Mouse (Mus musculus) embryonic stem cell, embryonic (primary cell): ENCODE measurements at regions not wholly inside any gene's neighbourhood (a gene's known extent, or its start where the extent isn't known, plus 50 kb on each side); places are given as distances from the start of the nearest gene placed in this dataset.

ENCODE experiments used
- CTCF ChIA-PET, 4 experiments: fragments of 300-600 bp in 2 of 4; fragments of 350-600 bp in 2 of 4; sonication (Branson Sonifier 250); formaldehyde crosslinking; loops; one replicate each; lab custom pipeline; 2022; ENCODE audit warnings: inconsistent platforms in 2 of 4; lab: Charles Lee
- POLR2A ChIA-PET, 4 experiments: fragments of 300-600 bp in 2 of 4; fragments of 350-600 bp in 2 of 4; sonication (Branson Sonifier 250); formaldehyde crosslinking; loops; one replicate each; lab custom pipeline; 2022; ENCODE audit warnings: antibody characterized with exemption in 4 of 4, inconsistent platforms in 1 of 4; lab: Charles Lee

DNA sequence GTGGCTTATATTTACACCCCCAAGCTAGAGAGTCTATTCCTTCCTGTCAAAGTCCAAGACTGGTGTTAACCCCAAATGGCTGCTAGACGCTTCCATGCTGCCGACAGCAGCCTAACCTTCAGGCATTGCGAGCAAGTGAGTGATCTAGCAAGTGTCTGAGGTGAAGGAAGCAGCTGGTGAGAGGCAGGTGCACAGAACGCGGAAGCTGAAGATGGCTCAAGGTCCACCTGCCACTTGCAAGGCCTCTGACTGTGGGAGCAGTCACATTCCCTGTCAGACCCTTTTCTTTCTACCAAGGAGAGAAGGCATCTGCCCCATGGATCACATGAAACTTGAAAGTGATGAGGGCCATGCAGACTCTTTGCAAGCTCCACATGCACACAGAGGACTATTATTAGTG, 193.1 kb upstream of the Lpp start:
- ChIA-PET POLR2A (no interaction called here), CTCF (interaction anchor here in 1 of 4 experiments (0.5 kb wide), 1 partner anchor 217 kb away, joined by 3 read pairs; no protein-coding TSS in a partner anchor)

DNA sequence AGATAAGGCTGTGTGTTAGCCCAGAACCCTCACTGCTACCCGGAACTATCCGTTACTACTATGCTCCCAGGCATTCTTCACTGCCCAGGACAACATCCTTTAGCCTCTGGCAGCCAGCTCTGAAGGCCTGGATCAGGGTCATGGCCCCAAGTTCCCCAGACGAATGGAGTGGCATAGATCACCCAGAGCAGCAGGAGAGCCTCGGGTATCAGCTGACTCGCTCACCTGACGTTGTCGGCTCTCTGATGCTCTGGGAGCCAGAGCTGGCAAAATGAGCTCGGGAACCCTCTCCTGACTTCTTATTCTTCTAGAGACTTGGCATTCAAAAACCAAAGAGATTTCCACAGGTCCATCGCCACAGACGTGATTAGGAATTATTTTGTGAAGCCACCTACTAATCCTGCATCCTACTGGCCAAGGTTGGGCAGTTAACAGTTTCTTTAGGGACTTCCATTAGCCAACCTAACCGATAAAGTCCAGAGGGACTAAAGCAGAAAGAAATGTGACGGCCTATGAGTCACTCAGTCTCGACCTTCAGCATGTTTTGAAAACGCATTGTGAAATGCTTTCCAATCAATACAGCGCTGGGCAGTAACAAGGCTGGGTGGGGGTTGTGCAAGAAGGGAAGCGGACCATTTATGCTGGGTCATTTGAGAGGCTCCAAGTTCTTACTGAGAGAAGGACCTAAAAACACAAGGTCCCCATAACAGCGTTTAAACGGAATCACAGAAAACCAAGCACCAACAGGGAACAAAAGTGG, 193.7 kb upstream of the Lpp start:
- POLR2A ChIA-PET, result no interaction called here
- CTCF ChIA-PET, result no interaction called here

DNA sequence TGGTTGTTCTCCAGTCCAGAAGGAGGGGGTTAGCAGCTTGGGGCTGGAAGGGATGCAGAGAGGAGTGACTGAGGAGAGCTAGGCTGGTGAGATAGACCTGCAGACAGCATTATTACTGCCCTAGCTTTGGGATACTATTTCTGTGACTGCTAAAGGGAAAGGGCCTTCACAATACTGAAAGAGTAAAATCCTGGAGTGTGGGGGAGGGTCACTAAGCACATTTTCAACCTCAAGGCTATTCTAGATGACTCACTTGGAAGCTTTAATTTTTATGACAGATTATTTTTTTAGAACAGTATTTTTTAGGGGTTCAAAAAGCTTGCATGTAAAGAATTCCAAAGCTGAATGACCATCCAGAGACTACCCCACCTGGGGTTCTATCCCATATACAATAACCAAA, 195.0 kb upstream of the Lpp start:
- CTCF ChIA-PET, result no interaction called here

DNA sequence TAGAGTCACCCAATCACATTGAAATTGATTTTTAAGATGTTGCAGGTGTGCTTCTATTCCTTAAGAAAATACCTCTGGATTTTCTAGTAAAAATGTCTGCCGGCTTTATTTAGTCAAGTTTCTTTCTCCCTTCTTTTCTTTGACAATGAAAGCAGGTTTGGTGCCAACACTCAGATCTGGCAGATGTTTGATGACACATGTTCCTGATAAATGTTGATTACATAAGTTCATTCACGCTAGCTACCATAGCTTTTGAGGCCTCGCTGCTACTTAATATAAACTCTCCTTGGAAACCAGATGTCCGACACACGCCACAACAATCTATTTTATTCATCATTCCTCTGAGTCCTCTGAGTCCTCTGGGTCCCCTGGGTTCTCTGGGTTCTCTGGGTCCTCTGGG, 195.7 kb upstream of the Lpp start:
- CTCF ChIA-PET, result no interaction called here
- POLR2A ChIA-PET, result no interaction called here

More for the DNA sequence above, 195.0 kb upstream of the Lpp start:
- POLR2A ChIA-PET, result no interaction called here

DNA sequence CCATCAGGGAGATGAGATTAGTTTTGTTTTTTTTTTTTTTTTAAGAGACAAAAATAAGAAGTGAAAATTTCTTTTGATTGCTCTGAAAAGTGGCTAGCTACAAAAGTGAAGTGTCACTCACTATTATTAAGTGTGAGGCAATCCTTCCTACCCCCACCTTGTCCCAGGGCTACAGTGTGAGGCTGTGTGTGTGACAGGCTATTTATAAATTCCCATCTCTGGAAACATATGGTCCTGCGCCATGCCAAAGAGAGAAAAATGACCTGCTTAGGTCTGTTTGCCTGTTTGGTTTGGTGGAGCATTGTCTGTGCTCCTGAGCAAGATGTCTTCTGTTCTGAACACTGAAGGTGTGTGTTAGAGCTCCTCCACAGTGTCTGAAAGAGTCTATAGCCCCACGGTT, 199.4 kb upstream of the Lpp start:
- ChIA-PET POLR2A (interaction anchor here in 1 of 4 experiments (0.8 kb wide), 1 partner anchor 50 kb away, joined by 3 read pairs; no protein-coding TSS in a partner anchor), CTCF (no interaction called here)

DNA sequence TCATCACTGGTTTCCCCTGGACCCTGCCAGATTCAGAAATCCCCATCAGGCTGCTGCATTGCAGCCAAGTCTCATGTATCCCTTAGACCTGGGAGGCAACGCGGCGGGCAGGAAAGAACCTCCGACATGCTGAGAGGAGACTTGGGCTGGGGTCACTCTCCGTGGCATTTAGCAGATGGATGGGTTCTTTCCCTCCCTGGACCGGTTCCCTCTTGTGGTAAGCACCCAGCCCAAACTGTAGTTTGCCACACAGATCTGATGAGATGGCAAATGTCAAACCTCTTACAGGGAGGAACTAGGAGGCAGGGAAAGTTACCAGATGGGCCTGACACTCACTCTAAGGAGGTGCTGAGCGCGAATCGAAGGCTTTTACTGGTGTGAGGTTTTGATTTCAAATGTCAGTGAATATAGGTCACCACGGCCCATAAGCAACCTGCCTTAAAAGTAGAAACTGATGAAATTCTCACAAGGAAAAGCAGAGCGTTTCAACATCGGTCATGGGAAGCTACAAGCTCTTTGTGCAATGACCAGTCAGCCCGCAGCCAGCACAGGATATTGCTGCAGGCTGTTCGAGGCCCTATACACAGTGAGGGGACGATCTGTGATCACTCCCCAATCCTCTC, 199.9 kb upstream of the Lpp start:
- POLR2A ChIA-PET, result no interaction called here
- CTCF ChIA-PET, result no interaction called here

DNA sequence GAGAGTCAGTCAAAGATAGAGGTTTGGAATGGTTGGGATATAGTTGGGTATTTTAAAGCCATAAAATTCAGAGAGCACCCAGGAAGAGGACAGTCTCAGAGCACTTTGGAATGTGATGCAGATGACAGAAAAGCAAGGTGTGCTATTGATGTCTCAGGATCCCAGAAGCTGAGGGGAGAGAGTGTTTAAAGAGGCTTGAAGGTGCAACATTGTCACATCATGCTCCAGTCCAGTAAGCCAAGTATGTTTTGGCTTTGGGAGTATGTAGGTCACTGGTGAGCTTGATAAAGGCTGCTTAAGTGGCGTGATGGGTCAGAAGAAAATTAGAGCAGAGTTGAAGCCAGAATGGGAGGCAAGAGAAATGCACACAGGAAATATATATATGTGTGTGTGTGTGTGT, 201.3 kb upstream of the Lpp start:
- POLR2A ChIA-PET, result interaction anchor here in 1 of 4 experiments (0.6 kb wide), 1 partner anchor 71 kb away, joined by 9 read pairs; no protein-coding TSS in a partner anchor

DNA sequence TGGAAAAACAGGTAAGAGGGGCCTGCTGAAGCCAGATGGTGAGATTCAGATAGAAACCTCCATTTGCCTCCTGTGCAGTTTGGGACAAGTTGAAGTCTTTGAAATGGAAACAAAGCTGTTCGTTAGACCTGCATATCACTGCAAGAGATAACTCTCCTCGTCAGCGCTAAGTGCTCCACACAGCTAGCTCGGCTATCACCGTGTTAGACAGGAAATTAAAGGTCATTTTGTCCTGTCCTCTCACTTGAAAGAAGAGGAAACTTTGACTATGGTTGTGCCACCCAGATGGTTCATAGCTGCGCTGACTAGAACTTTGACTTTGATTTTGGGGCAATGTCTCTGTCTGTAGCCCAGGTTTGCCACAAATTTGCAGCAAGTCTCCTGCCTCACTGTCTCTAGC, 198.5 kb upstream of the Bcl6 start:
- CTCF ChIA-PET, result no interaction called here
- POLR2A ChIA-PET, result interaction anchor here in 1 of 4 experiments (0.6 to 1.3 kb wide), 2 partner anchors 42 to 58 kb away, joined by 3 to 4 read pairs; no protein-coding TSS in a partner anchor

More for the DNA sequence above, 201.3 kb upstream of the Lpp start:
- CTCF ChIA-PET, result no interaction called here

DNA sequence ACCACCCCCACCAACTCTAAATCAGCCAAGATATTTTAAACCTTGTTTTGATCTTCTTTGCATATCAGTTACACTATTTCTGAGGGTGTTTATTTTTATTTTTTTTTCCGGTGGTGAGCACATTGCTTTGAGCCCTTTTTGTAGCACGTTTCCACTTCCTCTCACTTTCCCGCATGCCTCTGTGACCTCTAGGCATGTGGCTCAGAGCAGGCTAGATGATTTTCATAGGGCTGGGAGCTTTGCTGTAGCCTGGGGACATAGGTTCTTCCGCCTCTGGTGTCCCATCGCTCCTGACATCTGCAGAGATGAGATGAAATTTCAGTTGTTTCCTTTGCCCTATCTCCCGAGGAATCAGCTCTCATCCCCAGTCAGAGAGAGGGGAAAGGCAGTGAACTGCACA, 197.3 kb upstream of the Bcl6 start:
- ChIA-PET POLR2A (interaction anchor here in 2 of 4 experiments (0.6 to 1.3 kb wide), 2 partner anchors 59 to 287 kb away, joined by 3 to 4 read pairs; no protein-coding TSS in a partner anchor), CTCF (no interaction called here)

DNA sequence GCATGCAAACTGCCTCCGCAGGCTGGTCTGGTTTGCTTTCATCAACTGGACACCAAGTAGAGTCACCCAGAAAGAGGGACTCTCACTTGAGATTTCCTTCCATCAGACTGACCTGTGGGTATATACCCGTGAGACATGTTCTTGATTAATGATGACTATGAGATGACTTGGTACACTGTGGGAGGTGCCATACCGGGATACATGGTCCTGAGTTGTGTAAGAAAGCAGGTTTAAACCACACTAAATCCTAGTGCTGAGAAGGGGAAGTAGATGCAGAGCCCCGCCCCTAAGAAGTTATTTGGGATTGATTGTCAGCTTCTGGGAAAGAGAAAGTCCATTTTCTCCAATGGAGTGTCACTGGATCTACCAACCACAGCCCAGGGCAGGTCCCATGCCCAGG, 196.2 kb upstream of the Bcl6 start:
- ChIA-PET POLR2A (no interaction called here), CTCF (no interaction called here)

DNA sequence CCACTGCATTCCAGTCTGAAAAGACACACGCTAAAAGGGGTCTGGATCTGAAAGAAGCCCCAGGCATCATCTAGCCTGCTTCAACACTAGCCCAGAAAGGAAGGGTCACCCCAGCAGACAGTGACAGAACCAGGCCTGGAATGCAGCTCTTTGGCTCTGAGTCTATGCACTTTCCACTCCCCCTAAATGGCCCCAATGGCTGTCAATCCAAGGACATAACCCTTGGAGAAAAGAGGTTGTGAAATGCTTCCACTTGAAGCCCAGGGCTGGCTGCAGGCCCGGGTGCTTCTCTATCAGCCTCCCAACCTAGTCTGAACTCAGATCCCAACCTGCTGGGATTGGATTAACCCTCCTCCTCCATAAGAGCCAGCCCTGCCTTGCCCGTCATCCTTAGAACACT, 194.6 kb upstream of the Bcl6 start:
- POLR2A ChIA-PET, result no interaction called here
- CTCF ChIA-PET, result no interaction called here

DNA sequence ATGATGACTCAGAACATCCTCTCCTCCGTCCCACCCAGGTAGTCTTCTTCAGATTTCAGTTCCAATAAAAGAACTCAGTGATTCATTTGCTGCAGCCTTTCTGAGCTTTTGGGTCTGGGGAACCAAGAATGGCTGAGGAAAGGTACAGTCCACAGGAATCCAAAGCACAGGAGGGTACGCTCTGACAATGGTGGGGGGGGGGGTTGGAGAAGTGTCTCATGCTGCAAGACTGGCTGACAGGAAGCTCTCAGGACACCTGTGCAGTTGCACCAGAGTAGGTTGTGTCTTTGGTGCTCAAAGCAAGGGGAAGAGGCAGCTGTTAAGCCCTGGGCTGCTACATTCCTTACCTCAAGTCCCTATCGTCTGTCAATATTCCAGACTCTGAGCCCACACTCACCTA, 192.7 kb upstream of the Bcl6 start:
- POLR2A ChIA-PET, result no interaction called here
- CTCF ChIA-PET, result interaction anchor here in 1 of 4 experiments (0.7 kb wide), 1 partner anchor 179 kb away, joined by 8 read pairs; no protein-coding TSS in a partner anchor

DNA sequence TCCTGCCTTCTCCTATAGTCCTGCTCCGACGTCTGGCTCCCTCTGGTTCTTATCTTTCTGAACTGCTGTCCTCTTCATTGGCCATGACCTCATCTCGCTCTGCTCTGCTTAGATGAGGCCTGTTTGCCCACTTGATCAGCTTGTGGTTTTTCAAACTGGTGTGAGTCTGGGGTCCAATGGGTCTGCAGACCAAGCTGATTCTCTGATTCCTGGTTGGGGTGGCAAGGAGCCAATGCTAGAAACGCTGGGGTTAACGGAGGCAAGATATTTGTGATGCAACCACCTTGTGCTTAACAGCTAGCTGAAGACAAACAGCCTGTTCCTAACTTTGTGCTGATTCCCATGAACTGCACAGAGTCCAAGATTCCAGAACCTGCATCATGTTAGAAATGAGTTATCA, 192.0 kb upstream of the Bcl6 start:
- ChIA-PET CTCF (interaction anchor here in 1 of 4 experiments (0.7 kb wide), 1 partner anchor 180 kb away, joined by 8 read pairs; no protein-coding TSS in a partner anchor), POLR2A (no interaction called here)

DNA sequence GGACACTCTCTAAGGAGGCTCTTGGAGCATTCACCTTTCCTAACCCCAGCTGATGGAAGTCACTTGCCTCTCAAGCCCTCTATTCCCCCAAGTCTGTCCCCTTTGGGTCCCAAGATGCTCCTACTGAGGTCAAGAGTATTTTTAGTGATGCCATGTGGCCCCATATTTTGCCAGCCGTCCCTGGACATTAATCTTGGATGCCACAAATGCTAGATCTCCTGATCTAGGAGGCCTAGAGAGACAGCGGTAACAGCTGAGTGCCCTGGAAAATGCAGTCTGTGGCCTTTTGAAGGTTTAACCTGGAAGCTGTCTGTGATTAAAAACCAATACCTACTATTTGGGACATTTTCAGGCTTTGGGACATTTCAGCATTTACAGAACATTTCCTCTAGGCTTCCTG, 188.9 kb upstream of the Bcl6 start:
- POLR2A ChIA-PET, result interaction anchor here in 1 of 4 experiments (1.0 kb wide), 1 partner anchor 189 kb away, joined by 3 read pairs; the partner anchor contains the start of genes Bcl6 and Gm37419
- CTCF ChIA-PET, result no interaction called here

DNA sequence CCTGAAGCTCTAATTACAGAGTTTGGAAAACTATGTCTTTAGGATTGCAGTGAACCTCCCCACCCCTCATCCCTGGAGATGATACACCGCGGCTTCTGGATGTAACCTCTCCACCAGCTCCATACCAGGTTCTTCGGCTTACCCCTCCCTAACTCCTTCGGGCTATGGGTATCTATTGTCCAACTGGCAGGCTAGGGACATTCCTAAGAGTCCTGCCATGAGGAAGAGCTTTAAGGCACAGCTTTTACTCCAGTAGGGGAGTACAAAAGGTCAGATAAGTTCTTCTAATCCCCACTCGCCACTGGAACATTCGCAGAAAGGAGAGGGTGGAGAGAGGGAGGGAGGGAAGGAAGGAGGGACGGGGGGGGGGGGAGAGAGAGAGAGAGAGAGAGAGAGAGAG, 188.5 kb upstream of the Bcl6 start:
- CTCF ChIA-PET, result interaction anchor here in 1 of 4 experiments (0.8 kb wide), 1 partner anchor 431 kb away, joined by 4 read pairs; no protein-coding TSS in a partner anchor

DNA sequence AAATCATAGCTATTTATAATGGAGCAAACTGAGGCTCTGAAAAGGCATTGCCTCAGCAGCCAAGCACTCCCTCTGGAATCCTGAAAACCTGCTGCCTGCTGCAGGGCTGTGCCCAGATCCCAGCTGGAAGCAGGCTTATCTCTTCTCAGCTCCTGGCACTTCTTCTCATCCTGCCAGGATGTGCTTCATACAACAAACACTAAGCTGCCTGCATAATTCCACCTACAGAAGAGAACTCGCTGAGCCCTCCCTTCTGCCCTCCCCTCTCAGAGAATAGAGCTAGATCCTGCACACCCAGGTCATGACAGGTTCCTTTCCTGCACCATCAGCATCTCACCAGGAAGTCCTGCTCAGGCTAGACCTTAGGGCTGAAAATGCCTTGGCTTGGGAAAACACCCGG, 187.4 kb upstream of the Bcl6 start:
- CTCF ChIA-PET, result interaction anchor here in 3 of 4 experiments (0.6 to 1.8 kb wide), 5 partner anchors 192 to 209 kb away, joined by 3 to 7 read pairs (median 3); no protein-coding TSS in a partner anchor
- POLR2A ChIA-PET, result interaction anchor here (0.6 to 1.3 kb wide), 6 partner anchors 14 to 187 kb away, joined by 3 to 5 read pairs (median 3); partner anchors contain the start of gene Bcl6 (in 2 of the 4)

More for the DNA sequence above, 188.5 kb upstream of the Bcl6 start:
- POLR2A ChIA-PET, result interaction anchor here in 1 of 4 experiments (1.0 kb wide), 1 partner anchor 188 kb away, joined by 3 read pairs; the partner anchor contains the start of genes Bcl6 and Gm37419

DNA sequence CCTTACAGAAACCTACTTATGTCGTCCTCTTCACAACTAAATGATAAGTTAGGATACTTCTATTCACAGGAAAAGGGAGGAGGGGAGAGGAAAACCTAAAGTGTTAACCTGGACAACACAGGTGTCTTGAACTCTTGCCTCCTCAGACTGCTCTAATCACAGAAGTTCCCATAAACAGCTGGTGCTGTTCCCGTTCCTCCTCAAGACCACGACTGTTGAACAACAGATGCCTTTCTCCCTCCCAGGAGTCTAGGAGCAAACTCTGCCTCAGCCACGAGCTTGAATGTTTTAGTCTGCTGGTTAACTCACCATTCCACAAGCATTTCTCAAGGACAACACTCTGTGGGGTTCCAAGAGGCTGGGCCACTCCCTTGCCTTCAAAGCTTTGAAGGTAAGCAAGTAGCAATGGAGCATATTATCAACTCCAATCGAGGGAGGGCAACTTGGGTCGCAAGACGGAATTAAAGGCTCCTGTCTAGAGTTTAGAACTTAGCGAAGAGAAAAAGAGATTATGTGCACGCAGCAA, 186.6 kb upstream of the Bcl6 start:
- ChIA-PET CTCF (interaction anchor here in 3 of 4 experiments (0.6 to 1.8 kb wide), 6 partner anchors 76 to 294 kb away, joined by 3 to 9 read pairs (median 4); no protein-coding TSS in a partner anchor), POLR2A (interaction anchor here in 3 of 4 experiments (0.7 to 1.3 kb wide), 5 partner anchors 63 to 193 kb away, joined by 3 to 4 read pairs (median 3); partner anchors contain the start of genes Bcl6 (in 3 of the 3) and Gm37419 (in 1 of the 3))

DNA sequence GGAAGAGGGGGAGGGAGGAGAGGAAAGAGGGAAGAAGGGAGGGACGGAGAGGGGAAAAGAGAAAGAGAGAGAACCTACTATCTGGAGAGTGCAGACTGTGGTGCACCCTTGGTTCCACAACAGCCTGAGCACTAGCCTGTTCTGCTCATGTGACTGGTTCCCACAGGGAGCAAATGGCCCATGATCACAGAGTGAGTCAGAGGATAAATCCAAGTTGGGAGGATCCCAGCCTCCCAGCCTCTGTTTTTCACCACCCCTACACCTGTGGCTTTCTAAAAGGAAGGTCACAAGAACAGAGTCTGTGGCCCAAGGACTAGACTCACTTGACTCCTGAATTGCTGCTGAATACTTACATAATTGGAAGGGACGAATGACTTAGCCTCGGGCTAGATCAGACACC, 185.9 kb upstream of the Bcl6 start:
- POLR2A ChIA-PET, result interaction anchor here in 3 of 4 experiments (0.6 to 1.3 kb wide), 5 partner anchors 45 to 1180 kb away, joined by 3 to 7 read pairs (median 3); partner anchors contain the start of genes Bcl6 (in 2 of the 3) and Gm37419 (in 1 of the 3)
- CTCF ChIA-PET, result no interaction called here
